Mouse (Mus musculus) heart, embryonic 15.5 days (tissue): ENCODE measurements around the gene Gm4340. TPM values are rescaled to one million over a fixed set of nuclear protein-coding genes. Genes with fewer than 3 reads are reported as not detected.

ENCODE experiments used
- polyA plus RNA-seq: library from polyadenylated mRNA; unstranded; fragments of >200 nt; fragmentation: Nextera tagmentation; extraction: Ambion mirVana; gene quantifications from 2 replicates; pipeline ENCODE4 v1.2.1, GENCODE M21; 2015

The Gm4340 gene
- polyA plus RNA-seq, 1 experiment from 2014 or later: not detected

Other genes starting within 250 kb of the Gm4340 start
- gene Gm21293, start 51.1 kb upstream of the Gm4340 start, polyA plus RNA-seq: not detected in 2 replicates
- gene Gm6763, start 42.5 kb upstream of the Gm4340 start, polyA plus RNA-seq: not detected in 2 replicates
- not detected in 2 replicates for gene Gm8764, start 34.0 kb upstream of the Gm4340 start, polyA plus RNA-seq
- not detected in 2 replicates for gene Gm21304, start 25.5 kb upstream of the Gm4340 start, polyA plus RNA-seq
- not detected in 2 replicates for gene Gm21312, start 17.0 kb upstream of the Gm4340 start, polyA plus RNA-seq
- gene Gm20765, start 8.5 kb upstream of the Gm4340 start, polyA plus RNA-seq: not detected in 2 replicates